Mouse (Mus musculus) right cerebral cortex, postnatal 25 days (tissue): ENCODE measurements around the gene Sparcl1.

Experiments used
- DNase-seq: peaks from one replicate; pipeline ENCODE4 v3.0.0; 2022

Sparcl1 gene

DNA sequence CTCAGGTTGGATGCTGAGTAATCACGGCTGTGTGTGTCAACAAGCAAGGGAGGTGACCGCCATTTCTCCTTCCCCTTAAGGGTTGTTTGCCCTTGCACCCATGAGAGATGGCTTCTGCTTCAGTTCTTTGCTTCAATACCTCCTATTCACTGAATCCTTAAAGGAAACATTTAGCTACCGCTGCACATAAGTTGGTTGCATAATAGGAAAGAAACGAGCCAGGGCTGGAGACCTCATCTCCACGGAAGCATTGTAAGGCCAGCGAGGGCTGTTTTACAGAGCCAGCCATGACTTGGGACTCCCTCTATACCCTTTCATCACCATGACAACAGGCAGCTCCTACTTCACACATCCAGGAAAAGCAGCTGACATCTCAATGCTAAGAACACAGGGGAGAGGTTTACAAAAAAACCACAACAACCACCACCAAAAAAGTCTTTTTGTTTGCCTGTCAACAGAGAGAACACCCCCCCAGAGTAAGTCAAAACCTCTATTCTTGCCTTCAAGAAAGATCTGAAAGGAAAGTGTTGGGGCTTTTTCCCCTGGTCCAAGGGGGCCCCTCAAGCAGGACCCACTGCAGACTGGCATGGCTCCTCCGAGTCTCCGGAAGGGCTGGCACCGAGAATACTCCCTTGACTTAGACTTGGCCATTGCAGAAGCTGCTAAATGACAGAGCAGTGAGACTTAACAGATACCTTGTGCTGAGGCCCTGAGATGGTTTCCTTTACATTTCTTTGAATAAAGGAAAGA is 3.2 kb downstream of the Sparcl1 start:
- peak; percentile 67 for DNase-seq

- DNase-seq: no peak
Observed at GRCm38 (mm10) chr5:104109516-104109915, 4.0 kb downstream of the Sparcl1 start.

GRCm38 (mm10) chr5:104108879-104109369 is 4.6 kb downstream of the Sparcl1 start:
- DNase-seq: peak; percentile 62

- DNase-seq: no peak
Observed at GRCm38 (mm10) chr5:104108127-104108875, 5.2 kb downstream of the Sparcl1 start.

- DNase-seq: no peak
Observed at GRCm38 (mm10) chr5:104104111-104104510, 9.4 kb downstream of the Sparcl1 start.

GRCm38 (mm10) chr5:104103171-104103570 is 10.4 kb downstream of the Sparcl1 start:
- no peak for DNase-seq

DNA sequence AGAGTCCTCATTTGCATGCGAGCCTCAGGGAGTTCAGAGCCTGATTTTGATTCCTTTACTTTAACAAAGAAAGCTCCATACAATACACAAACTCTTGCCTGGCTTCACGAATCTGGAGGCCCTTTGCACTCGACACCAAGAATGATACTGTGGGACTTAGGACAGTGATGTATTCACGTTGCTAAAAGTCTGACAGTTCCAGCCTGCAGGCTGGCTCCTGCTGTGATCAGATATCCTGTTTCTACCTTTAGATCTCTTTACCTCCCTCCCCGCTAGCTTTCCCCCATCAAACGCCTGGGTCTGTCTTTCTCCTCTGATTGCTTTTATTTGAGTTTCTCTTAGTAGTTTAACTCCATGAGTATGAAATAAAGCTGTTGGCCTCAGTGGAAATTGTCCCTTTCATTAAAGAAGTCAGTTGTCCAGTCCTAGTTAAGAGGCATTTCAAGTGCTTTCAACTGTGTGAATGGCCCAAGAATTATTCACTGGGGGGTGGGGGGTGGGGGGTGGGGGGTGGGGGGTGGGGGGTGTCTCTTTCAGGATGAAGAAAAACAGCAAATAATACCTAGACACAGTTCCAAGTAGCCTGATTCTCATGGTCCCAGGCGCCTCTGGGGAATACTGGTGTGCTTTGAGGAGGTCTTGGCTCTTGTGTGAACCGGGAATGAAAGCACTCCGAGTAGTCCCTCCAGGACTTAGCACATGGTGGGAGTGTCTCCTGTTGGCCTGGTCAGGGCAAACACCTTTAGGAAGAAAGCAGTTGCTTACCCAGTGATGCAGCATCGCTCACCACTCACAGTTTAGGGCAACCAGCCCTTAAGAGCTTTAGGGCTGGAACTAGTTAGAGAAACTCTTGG is 11.6 kb downstream of the Sparcl1 start:
- DNase-seq: no peak

DNA sequence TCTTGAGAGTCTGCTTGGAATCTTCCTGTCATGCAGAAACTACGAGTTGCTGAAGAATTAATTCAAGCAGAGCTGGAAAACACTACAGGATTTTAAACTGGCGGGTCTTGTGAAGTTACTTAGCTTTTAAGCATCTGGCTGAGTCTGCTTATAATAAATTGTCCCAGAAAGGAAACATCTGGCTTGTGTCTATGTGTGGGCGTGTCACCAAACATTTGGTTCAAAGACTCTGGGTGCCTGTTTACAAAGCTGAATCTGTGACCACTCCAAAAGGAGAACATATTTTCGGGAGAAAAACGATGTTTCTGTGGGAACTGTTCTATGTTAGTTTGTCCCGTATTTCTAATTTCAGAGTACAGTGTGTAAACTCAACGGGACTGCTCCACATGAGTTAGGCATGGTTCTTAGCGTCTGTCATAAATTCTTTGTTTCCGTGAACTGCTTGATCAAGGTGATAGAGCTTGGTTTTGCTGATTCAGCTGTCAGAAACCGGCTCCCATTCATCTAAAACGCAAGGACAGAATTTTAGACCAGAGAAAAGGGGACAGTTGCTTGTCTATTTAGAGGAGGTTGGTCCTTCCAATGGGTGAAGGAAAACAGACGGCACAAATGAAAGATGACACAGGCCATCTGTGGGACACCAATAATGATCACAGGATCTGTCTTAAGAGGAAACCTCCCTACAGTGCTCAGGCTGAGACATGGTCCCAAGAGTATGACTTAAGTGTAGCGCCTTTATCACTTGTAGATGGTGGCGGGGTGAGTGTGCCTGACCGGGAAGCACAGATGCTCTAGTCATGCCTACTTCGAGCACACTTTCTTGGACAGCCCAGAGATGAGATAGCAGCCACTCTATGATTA is 17.2 kb downstream of the Sparcl1 start:
- no peak for DNase-seq

DNA sequence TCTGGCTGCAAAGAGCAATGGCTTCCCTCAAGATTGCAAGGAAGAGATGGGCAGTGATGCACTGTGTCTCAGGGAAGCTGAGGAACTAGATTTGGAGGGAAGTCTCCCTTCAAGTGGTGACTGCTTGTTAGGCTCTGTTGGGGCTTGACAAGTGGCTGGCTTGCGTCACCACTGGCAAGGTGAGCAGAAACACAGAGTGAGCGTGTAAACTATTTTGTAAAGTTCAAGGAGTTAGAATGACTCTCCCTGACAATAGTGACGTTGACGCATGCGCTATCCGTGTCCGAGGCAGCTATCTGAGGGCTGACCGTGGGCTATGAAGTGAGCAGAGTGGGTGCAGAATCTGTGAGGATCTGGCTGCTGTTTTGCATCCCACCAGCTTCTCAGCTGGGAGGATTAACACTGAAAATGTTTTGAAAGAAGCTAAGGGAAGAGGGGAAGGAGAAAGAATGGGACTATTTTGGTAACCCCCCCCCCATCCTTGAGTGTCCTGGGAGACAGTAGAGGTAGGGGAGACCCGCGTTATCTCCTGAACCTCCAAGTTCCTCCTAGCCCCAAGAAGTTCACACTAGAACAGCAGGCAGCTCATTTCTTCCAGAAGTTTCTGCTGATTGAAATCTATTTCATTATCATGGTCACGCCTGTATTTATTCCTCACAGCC is 18.0 kb downstream of the Sparcl1 start:
- no peak for DNase-seq

- DNase-seq: no peak
Observed at GRCm38 (mm10) chr5:104089751-104090150, 23.8 kb downstream of the Sparcl1 start.

GRCm38 (mm10) chr5:104085366-104085765 is 28.2 kb downstream of the Sparcl1 start:
- DNase-seq: no peak

DNA sequence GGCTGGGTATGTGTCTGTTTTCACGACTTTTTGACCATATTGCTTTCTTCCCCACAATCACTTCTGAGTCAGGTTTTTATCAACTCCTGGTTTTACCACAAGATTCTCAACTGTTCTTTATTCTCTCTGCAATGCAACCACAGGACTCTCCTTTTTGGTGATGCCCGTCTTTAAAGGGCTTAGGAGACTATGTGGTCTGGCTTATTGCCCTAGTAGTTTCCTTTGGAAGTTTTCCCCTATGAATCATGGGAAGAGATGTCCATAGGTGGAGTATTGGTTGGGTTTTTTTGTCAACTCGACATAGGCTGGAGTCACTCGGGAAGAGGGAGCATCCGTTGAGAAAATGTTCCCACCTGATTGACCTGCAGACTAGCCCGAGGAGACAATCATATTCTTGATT is 32.8 kb downstream of the Sparcl1 start:
- DNase-seq: no peak

DNA sequence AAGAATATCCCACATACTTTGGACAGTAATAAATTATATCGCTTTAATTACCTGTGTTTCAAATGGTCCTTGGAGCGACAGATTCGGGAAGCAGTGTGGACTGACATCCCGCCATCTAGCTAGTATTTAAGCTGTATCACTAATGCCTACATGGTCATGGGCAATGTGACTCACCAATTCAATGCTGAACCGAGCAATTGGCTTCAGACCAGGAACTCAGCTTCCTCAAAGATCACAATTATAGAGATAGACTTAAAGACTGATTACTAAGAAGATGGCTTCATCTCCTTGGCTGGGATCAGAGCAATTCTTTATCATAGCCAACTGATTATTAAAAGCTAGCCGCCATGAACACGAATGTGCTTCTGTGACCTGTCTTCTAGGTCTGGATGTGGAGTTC is 36.0 kb downstream of the Sparcl1 start, which contains the start of gene Gm17660:
Gene Gm17660, minus strand, starts transcription at position 101 of the 400 bp plus-strand sequence.
- DNase-seq: no peak

- no peak for DNase-seq
Observed at GRCm38 (mm10) chr5:104076361-104076760, 37.2 kb downstream of the Sparcl1 start.

DNA sequence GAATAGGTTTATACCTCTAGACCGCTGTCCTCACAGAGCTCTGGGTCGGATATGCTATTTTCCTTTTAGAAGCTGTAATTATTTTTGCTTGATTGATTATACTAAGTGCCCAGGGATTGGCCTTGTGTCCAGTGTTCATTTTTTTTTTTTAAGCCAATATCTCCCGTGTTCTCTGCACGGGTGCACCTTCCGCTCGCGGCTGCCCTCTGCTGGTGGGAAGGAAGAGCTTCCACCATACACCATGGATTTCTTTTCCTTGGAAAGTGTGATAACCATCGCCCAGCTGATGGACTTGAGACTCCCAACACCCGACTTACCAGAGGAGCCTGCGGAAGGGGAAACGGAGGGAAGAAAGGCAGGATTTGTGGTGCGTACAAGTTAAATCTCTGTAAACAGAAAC is 39.1 kb downstream of the Sparcl1 start:
- DNase-seq: peak; percentile 58

- no peak for DNase-seq
Observed at GRCm38 (mm10) chr5:104073602-104074001, 39.9 kb downstream of the Sparcl1 start.

DNA sequence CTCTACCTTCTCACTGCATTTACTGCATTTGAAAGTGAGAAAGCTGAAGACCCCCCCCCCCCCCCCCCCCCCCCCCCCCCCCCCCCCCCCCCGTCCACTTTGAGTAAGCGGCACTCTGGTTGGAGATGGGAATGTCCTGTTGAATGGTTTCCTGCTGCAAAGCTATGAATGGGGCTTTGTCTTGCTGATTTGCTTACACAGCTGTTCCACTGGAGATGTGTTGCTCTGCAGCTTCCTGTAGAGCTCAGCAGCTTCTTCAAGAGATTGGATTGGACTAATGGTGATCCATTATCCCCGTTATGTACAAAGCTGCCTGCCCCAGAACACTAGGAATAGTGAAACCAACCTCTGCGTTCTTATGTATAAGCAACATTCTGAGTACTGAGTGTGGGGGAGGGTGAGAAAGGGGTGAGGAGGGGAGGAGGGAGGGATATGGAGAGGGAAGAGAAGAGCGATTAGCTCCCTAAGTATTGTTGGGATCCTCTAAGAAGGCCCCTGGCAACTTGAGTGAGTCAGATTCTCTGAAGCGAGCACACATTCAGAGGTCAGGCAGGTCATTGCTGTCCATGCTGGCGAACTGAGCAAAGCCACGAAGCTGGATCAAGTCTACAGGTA is 41.2 kb downstream of the Sparcl1 start:
- DNase-seq: no peak

GRCm38 (mm10) chr5:104071048-104071447 is 42.5 kb downstream of the Sparcl1 start:
- no peak for DNase-seq

DNA sequence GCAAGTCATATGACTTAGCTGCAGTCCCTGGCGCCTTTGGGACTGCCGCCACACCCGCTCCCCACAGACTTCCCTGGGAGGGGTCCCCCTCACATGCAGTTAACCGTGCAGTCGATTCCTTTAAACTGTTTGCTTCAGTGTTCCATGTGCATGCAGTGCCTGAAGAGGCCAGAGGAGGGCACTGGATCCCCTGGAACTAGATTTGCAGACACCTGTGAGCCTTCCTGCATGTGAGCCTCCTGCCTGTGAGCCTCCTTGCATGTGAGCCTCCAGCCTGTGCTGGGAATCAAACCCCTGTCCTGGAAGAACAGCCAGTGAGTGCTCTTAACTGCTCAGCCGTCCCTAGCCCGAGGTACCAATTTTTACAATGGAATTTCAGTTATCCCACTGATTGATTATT is 44.8 kb downstream of the Sparcl1 start:
- no peak for DNase-seq

DNA sequence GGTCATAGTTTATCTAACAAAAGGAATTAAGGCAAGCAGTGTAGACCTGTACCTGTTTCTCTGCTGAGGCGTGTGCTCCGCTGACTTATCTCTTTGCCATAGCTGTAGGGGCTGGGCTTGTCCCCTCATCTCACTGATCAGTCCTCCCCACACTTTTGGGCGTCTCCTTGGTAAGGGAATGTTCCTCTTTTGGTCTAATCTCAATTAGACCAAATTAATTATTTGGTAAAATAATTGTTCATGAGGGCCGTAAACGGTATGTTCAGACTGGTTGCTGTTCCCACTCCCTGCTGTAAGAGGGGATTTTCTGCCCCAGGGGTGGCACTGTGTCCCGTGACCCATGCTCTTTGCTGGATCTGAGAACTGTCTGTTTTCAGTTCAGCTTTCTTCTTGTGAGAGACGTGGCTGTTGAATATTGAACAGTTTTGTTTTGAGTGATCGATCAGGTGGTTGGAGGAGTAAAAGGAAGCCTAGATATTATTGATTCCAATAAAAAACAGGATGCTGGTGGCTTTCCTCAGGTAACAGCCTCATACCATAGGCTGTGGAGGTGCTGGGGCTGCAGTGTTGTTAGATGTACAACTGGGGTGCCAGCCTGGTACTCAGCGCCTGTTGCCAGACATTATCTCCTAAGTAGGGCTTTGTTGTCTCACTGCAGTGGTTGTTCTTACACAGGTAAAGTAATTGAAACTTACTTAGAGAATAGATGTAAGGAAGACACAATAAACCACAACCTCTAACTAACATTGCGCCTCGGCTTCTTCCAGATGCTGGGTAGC is 50.6 kb downstream of the Sparcl1 start:
- no peak for DNase-seq
